Mouse (Mus musculus) liver, postnatal 0 days (tissue): Measurements from ENCODE around the gene Tuba1c.

Experiments
- CTCF ChIP-seq: sonication (generic); IDR thresholded peaks from 2 replicates; pipeline ENCODE4 v1.5.1; 2016; ENCODE audit warnings: antibody characterized with exemption, low read depth
- EP300 ChIP-seq: IDR thresholded peaks from 2 replicates; pipeline ENCODE4 v1.6.1; 2016; ENCODE audit warnings: antibody characterized with exemption, low read depth, mild to moderate bottlenecking

DNA sequence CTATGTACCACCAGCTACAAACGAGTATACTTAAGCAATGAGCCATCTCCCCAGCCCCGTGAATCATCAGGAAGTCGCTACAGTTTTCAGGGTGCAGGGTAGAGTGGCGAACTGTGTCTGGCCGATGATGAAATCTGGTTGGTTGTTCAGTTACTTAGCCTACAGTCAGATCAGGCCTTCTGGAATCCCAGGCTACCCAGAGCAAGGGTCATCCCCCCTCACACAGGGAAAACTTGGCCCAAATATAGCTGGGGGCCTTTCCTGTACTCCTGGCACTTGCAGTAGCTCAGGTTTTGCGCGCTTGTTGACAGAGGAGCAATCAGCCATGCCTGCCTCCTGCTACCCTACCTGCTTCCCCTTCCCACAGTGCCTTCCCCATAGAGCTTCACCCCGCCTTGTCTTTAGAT lies 12.3 kb upstream of the Tuba1c start:
- TF ChIP-seq EP300 (no peak), CTCF (no peak)
